Mouse (Mus musculus) CH12.LX (cell line): ENCODE measurements at regions not wholly inside any gene's neighbourhood (a gene's known extent, or its start where the extent isn't known, plus 50 kb on each side); places are given as distances from the start of the nearest gene placed in this dataset.

Source experiments
- DNase-seq: peaks from one replicate; pipeline ENCODE4 v3.0.0-alpha.2; 2013; ENCODE audit errors: extremely low read depth
- H3K27ac ChIP-seq: 2 replicates; pipeline ENCODE4 v1.5.1; 2012; ENCODE audit warnings: low read depth, mild to moderate bottlenecking, control low read depth, moderate library complexity; ENCODE audit not compliant: insufficient read depth
- H3K27me3 ChIP-seq: replicated peaks from 2 replicates; pipeline ENCODE3; 2012; ENCODE audit warnings: inconsistent platforms
- H3K36me3 ChIP-seq, 2 experiments: replicated peaks in 1 of 2; 2 replicates each; pipeline versions ENCODE3 to v1.6.1; 2012; ENCODE audit warnings: inconsistent platforms in 1 of 2, low read length in 1 of 2, mild to moderate bottlenecking in 1 of 2, mixed read lengths in 1 of 2, moderate library complexity in 1 of 2; ENCODE audit not compliant: control insufficient read depth in 1 of 2, insufficient read depth in 1 of 2
- H3K4me1 ChIP-seq, 2 experiments: 2 replicates each; pipeline ENCODE4 v1.6.1; 2012; ENCODE audit warnings: inconsistent platforms in 1 of 2, moderate library complexity in 1 of 2; ENCODE audit not compliant: insufficient read depth in 2 of 2, control insufficient read depth in 1 of 2
- H3K4me2 ChIP-seq: 2 replicates; pipeline ENCODE4 v1.6.1; 2012; ENCODE audit warnings: low read depth, mild to moderate bottlenecking, control low read depth; ENCODE audit not compliant: poor library complexity, insufficient read depth, severe bottlenecking
- H3K4me3 ChIP-seq, 3 experiments: fragments of 150-350 bp in 1 of 3; sonication (generic) in 1 of 3; replicated peaks in 1 of 3; 2 replicates each; pipeline versions ENCODE3 to v1.5.1; 2011 to 2012; ENCODE audit warnings: low read depth in 2 of 3, low read length in 2 of 3, mild to moderate bottlenecking in 2 of 3, moderate library complexity in 2 of 3, control low read depth in 1 of 3, improper control_type of control experiment in 1 of 3, inconsistent platforms in 1 of 3, mixed read lengths in 1 of 3; ENCODE audit not compliant: poor library complexity in 1 of 3
- H3K79me2 ChIP-seq: replicated peaks from 2 replicates; pipeline ENCODE4 v1.6.1; 2012; ENCODE audit warnings: mild to moderate bottlenecking, moderate library complexity; ENCODE audit not compliant: control insufficient read depth, poor library complexity, insufficient read depth, severe bottlenecking; ENCODE audit errors: extremely low read depth
- H3K9ac ChIP-seq: 2 replicates; pipeline ENCODE4 v1.6.1; 2012; ENCODE audit warnings: low read depth, mild to moderate bottlenecking, control low read depth, moderate library complexity; ENCODE audit not compliant: insufficient read depth
- H3K9me3 ChIP-seq: replicated peaks from 2 replicates; pipeline ENCODE3; 2012; ENCODE audit warnings: low read length, inconsistent platforms, mixed read lengths
- CTCF ChIP-seq, 2 experiments: IDR thresholded peaks in 1 of 2; conservative IDR thresholded peaks in 1 of 2; 2 replicates each; pipeline ENCODE4 v1.5.1; 2011 to 2012; ENCODE audit warnings: low read depth in 2 of 2, low read length in 2 of 2, improper control_type of control experiment in 1 of 2, inconsistent platforms in 1 of 2, mild to moderate bottlenecking in 1 of 2, moderate library complexity in 1 of 2
- E2F4 ChIP-seq: IDR thresholded peaks from 2 replicates; pipeline ENCODE4 v1.6.1; 2011; ENCODE audit warnings: low read depth, low read length, improper control_type of control experiment; ENCODE audit not compliant: insufficient replicate concordance
- ELF1 ChIP-seq: IDR thresholded peaks from 2 replicates; pipeline ENCODE4 v1.6.1; 2014; ENCODE audit warnings: low read depth, mild to moderate bottlenecking, inconsistent platforms, low read length, improper control_type of control experiment
- ETS1 ChIP-seq: conservative IDR thresholded peaks from 2 replicates; pipeline ENCODE4 v1.6.1; 2012; ENCODE audit warnings: low read depth, mild to moderate bottlenecking, inconsistent platforms, low read length, improper control_type of control experiment, moderate library complexity
- GABPA ChIP-seq: IDR thresholded peaks from 2 replicates; pipeline ENCODE4 v1.6.1; 2012; ENCODE audit warnings: low read depth, low read length, improper control_type of control experiment, inconsistent platforms; ENCODE audit not compliant: insufficient replicate concordance
- JUN ChIP-seq: IDR thresholded peaks from 2 replicates; pipeline ENCODE4 v1.6.1; 2011; ENCODE audit warnings: low read depth, mild to moderate bottlenecking, low read length, improper control_type of control experiment, moderate library complexity; ENCODE audit not compliant: insufficient read depth
- JUND ChIP-seq: conservative IDR thresholded peaks from 2 replicates; pipeline ENCODE4 v1.6.1; 2011; ENCODE audit warnings: low read depth, low read length, improper control_type of control experiment
- MAX ChIP-seq: IDR thresholded peaks from 2 replicates; pipeline ENCODE4 v1.6.1; 2011; ENCODE audit warnings: low read length, improper control_type of control experiment
- MAZ ChIP-seq: IDR thresholded peaks from 2 replicates; pipeline ENCODE4 v1.6.1; 2012; ENCODE audit warnings: low read depth, mild to moderate bottlenecking, inconsistent platforms, low read length, improper control_type of control experiment, moderate library complexity
- MEF2A ChIP-seq: IDR thresholded peaks from 2 replicates; pipeline ENCODE4 v1.6.1; 2014; ENCODE audit warnings: low read depth, mild to moderate bottlenecking, inconsistent platforms, low read length, improper control_type of control experiment, borderline replicate concordance
- MXI1 ChIP-seq: IDR thresholded peaks from 2 replicates; pipeline ENCODE4 v1.6.1; 2011; ENCODE audit warnings: mild to moderate bottlenecking, low read depth, low read length, improper control_type of control experiment
- NRF1 ChIP-seq: IDR thresholded peaks from 2 replicates; pipeline ENCODE4 v1.6.1; 2014; ENCODE audit warnings: low read depth, mild to moderate bottlenecking, inconsistent platforms, low read length, improper control_type of control experiment, moderate library complexity
- PAX5 ChIP-seq: IDR thresholded peaks from 2 replicates; pipeline ENCODE4 v1.6.1; 2012; ENCODE audit warnings: low read length, inconsistent platforms, mixed read lengths
- POLR2A ChIP-seq: IDR thresholded peaks from 2 replicates; pipeline ENCODE4 v1.6.1; 2011; ENCODE audit warnings: low read depth, mild to moderate bottlenecking, improper control_type of control experiment, low read length
- RAD21 ChIP-seq: IDR thresholded peaks from 2 replicates; pipeline ENCODE4 v1.6.1; 2011; ENCODE audit warnings: low read depth, mild to moderate bottlenecking, low read length, improper control_type of control experiment, moderate library complexity
- RCOR1 ChIP-seq: conservative IDR thresholded peaks from 2 replicates; pipeline ENCODE4 v1.6.1; 2012; ENCODE audit warnings: low read depth, mild to moderate bottlenecking, inconsistent platforms, low read length, improper control_type of control experiment
- SMC3 ChIP-seq: IDR thresholded peaks from 2 replicates; pipeline ENCODE4 v1.6.1; 2011; ENCODE audit warnings: low read depth, low read length, improper control_type of control experiment
- TBP ChIP-seq: conservative IDR thresholded peaks from 2 replicates; pipeline ENCODE4 v1.6.1; 2011; ENCODE audit warnings: low read depth, low read length, improper control_type of control experiment
- TCF12 ChIP-seq: IDR thresholded peaks from 2 replicates; pipeline ENCODE4 v1.6.1; 2014; ENCODE audit warnings: low read depth, mild to moderate bottlenecking, inconsistent platforms, low read length, improper control_type of control experiment
- UBTF ChIP-seq: IDR thresholded peaks from 2 replicates; pipeline ENCODE4 v1.6.1; 2012; ENCODE audit warnings: low read depth, mild to moderate bottlenecking, inconsistent platforms, low read length, improper control_type of control experiment, moderate library complexity
- ZMIZ1 ChIP-seq: IDR thresholded peaks from 2 replicates; pipeline ENCODE4 v1.6.1; 2012; ENCODE audit warnings: low read depth, mild to moderate bottlenecking, inconsistent platforms, low read length, improper control_type of control experiment
- ZNF384 ChIP-seq: IDR thresholded peaks from 2 replicates; pipeline ENCODE4 v1.6.1; 2012; ENCODE audit warnings: low read depth, low read length, improper control_type of control experiment, inconsistent platforms
- dilution Hi-C: fragments of 300-500 bp; cut with MboI; formaldehyde crosslinking; loops from 2 replicates; pipeline ENCODE4 v1.14.3; 2020; ENCODE audit warnings: low sequenced_read_pairs; ENCODE audit not compliant: extremely low pct_unique_long_range_greater_than_20kb, extremely low pct_ligation_motif_present
- in situ Hi-C: fragments of 300-500 bp; cut with MboI; formaldehyde crosslinking; loops from 3 replicates; pipeline ENCODE4 v1.14.3; 2019; ENCODE audit warnings: low sequenced_read_pairs, low pct_ligation_motif_present, low pct_unique_long_range_greater_than_20kb, mixed read lengths

GRCm38 (mm10) chr8:10707122-10707521 lies 301.1 kb downstream of the Irs2 start:
- in situ Hi-C loops = no loop called here

GRCm38 (mm10) chr8:10705909-10706308 lies 302.3 kb downstream of the Irs2 start:
- H3K4me1 ChIP-seq = peaks cover 4 to 5% of the 10 kb centered on the region in 2 experiments; a peak in 3 of 4 replicates
- in situ Hi-C loops (no loop called here), dilution Hi-C loops (no loop called here)
- no peak overlapping the region for H3K9ac ChIP-seq
- no peaks in the 10 kb centered on the region for H3K36me3 ChIP-seq
- no peaks in the 10 kb centered on the region for H3K27me3 ChIP-seq
- no peak overlapping the region for H3K4me2 ChIP-seq
- H3K79me2 ChIP-seq = no peaks in the 10 kb centered on the region
- no peak for DNase-seq
- no peak overlapping the region for H3K4me3 ChIP-seq
- no peaks in the 10 kb centered on the region for H3K9me3 ChIP-seq
- no peak overlapping the region for H3K27ac ChIP-seq
- TF ChIP-seq RAD21 = no peak
- no peak for TF ChIP-seq CTCF (conservative IDR thresholded peaks at IDR 0.05 in 1 of 2, IDR thresholded peaks at IDR 0.05 in 1 of 2; ENCODE audit: low read depth in 2 of 2, low read length in 2 of 2)
- TF ChIP-seq ETS1 = no peak
- no peak for TF ChIP-seq ELF1
- no peak for TF ChIP-seq RCOR1
- no peak for TF ChIP-seq PAX5
- no peak for TF ChIP-seq UBTF
- no peak for TF ChIP-seq TCF12
- no peak for TF ChIP-seq E2F4
- no peak for TF ChIP-seq NRF1
- no peak for TF ChIP-seq MAX
- no peak for TF ChIP-seq MAZ
- TF ChIP-seq SMC3 = no peak
- TF ChIP-seq GABPA = no peak

More at GRCm38 (mm10) chr8:10707122-10707521, 301.1 kb downstream of the Irs2 start:
- Histone ChIP-seq H3K79me2 (no peaks in the 10 kb centered on the region), H3K4me2 (no peak overlapping the region)
- TF ChIP-seq MEF2A (no peak), MXI1 (no peak), TBP (no peak), ZMIZ1 (no peak), JUN (no peak), JUND (no peak), E2F4 (no peak), POLR2A (no peak), CTCF (conservative IDR thresholded peaks at IDR 0.05 in 1 of 2, IDR thresholded peaks at IDR 0.05 in 1 of 2; ENCODE audit: low read depth in 2 of 2, low read length in 2 of 2) (no peak), ZNF384 (no peak)
- TF ChIP-seq, all 38 proteins: peak for 0
- Histone ChIP-seq H3K27ac (no peak overlapping the region), H3K4me3 (no peak overlapping the region), H3K9me3 (no peaks in the 10 kb centered on the region), H3K4me1 (peaks cover 4 to 5% of the 10 kb centered on the region in 2 experiments; a peak in 3 of 4 replicates), H3K36me3 (no peaks in the 10 kb centered on the region), H3K27me3 (no peaks in the 10 kb centered on the region), H3K9ac (no peak overlapping the region)
- no peak for DNase-seq
- dilution Hi-C loops = no loop called here
